Mouse (Mus musculus): Measurements from ENCODE around the gene Krtap16-1. TPM values are rescaled to one million over a fixed set of nuclear protein-coding genes. Genes with fewer than 3 reads are reported as not detected.

Krtap16-1 gene
- total RNA-seq (2023), result not detected

GRCm38 (mm10) chr11:99986180-99986647 is at the start of gene Krtap16-1:
TSS of gene Krtap16-1 (minus strand) at chr11:99986597.

DNA sequence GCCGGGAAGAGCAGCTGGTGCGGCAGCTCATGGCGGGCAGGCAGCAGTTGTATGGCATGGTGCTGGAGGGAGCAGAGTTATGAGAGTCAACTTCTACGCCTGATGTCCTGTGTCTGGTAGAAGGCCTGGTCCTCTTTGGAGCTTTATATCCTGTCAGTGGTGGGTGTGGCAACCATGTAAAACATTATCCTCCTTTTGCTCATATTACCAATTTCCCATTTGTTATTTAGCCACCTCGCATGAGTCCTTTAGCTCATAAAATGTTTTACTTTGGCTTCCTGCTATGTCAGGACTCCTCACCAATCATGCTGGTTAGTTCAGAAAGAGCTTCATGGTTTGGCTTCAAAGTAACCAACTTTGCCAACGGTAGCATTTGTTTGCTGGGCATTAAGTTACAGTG is 43.4 kb upstream of the Krtap16-1 start, which contains the start of gene Krt33b:
Gene Krt33b, minus strand, starts transcription at position 101 of the 400 bp plus-strand sequence.

DNA sequence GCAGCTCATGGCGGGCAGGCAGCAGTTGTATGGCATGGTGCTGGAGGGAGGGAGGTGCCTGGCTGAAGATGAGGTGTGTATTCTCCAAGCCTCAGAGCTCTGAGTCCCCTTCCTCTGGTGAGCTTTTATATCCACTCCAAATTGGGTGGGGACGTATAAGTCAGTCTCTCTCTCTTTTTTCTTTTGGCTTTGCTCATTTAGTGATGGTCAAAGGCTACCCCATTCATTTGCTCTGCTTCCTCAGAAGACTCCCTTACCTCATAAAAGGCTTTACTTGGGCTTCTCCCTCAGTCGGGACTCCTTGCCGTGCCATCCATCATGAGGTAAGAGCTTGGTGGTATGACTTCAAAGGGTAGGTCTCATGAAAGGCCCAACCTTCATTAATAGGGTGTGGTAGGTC is 29.7 kb upstream of the Krtap16-1 start, which contains the start of gene Krt33a:
Gene Krt33a, minus strand, starts transcription at position 101 of the 400 bp plus-strand sequence.

GRCm38 (mm10) chr11:99993620-99994383 is 7.4 kb upstream of the Krtap16-1 start, which contains the start of gene Krtap17-1:
TSS of gene Krtap17-1 (minus strand) at chr11:99993994.

DNA sequence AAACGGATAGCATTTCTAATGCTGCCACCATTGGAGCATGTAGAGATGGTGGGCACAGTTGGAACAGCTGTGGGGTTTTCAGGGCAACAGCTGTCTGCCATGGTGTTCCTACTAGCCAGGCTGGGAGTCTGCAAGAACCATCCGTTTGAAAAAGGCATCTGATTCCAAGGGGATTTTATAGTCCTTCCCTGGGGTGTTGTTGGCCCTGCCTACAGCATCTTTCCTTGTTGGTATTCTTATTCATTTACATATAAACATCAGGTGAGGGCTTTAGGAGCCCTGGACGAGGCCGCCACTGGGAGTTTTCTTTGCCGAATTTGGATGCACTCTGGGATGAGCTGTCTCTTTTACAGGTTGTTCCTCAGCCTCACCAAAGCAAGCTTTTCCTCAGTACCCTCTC is 7.4 kb downstream of the Krtap16-1 start, which contains the start of gene Krtap29-1:
Gene Krtap29-1, minus strand, starts transcription at position 101 of the 400 bp plus-strand sequence.

DNA sequence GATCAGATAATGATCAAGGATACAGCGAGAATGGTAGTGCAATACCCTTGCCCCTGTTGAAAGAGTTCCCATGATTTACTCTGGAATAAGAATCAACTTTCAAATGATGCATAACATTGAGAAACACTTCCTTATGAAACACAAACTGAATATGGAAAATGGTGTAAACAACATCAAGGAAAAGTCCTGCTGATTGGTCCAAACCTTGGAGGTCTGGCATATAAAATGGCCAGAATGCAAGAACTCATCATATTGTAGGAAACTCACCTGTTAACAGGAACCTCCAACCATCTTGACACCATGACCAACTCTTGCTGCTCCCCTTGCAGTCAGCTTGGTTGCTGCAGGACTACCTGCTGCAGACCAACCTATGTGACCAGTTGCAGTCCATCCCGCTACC is 38.2 kb downstream of the Krtap16-1 start, which contains the start of gene Krtap9-5:
Gene Krtap9-5, plus strand, starts transcription at position 301 of the 400 bp plus-strand sequence.

GRCm38 (mm10) chr11:99935991-99936390 is 50.4 kb downstream of the Krtap16-1 start, which contains the start of gene Krtap31-2:
TSS of gene Krtap31-2 (plus strand) at chr11:99936291.

Other genes with a start within 250 kb of the Krtap16-1 start
- not detected for gene Gm11595, start 213.7 kb downstream of the Krtap16-1 start, total RNA-seq (2023)
- not detected for gene Krtap4-8, start 205.9 kb downstream of the Krtap16-1 start, total RNA-seq (2023)
- gene Krtap4-9, start 201.4 kb downstream of the Krtap16-1 start, total RNA-seq (2023), result not detected
- not detected for gene Gm11596, start 193.1 kb downstream of the Krtap16-1 start, total RNA-seq (2023)
- not detected for gene Gm11569, start 187.7 kb downstream of the Krtap16-1 start, total RNA-seq (2023)
- gene Gm11554, start 182.2 kb downstream of the Krtap16-1 start, total RNA-seq (2023), result not detected
- not detected for gene Krtap4-13, start 176.7 kb downstream of the Krtap16-1 start, total RNA-seq (2023)
- not detected for gene Gm11564, start 170.9 kb downstream of the Krtap16-1 start, total RNA-seq (2023)
- not detected for gene 2300003K06Rik, start 148.5 kb downstream of the Krtap16-1 start, total RNA-seq (2023)
- gene Krtap4-16, start 135.0 kb downstream of the Krtap16-1 start, total RNA-seq (2023), result not detected
- not detected for gene Gm11568, start 128.7 kb downstream of the Krtap16-1 start, total RNA-seq (2023)
- not detected for gene Gm11559, start 122.1 kb downstream of the Krtap16-1 start, total RNA-seq (2023)
- gene Krtap9-1, start 113.2 kb downstream of the Krtap16-1 start, total RNA-seq (2023), result not detected
- gene Gm11567, start 107.4 kb downstream of the Krtap16-1 start, total RNA-seq (2023), result not detected
- not detected for gene Krtap31-1, start 78.7 kb downstream of the Krtap16-1 start, total RNA-seq (2023)
- gene Gm11565, start 71.8 kb downstream of the Krtap16-1 start, total RNA-seq (2023), result not detected
- not detected for gene Krtap31-2, start 50.3 kb downstream of the Krtap16-1 start, total RNA-seq (2023)
- not detected for gene Krtap9-5, start 38.1 kb downstream of the Krtap16-1 start, total RNA-seq (2023)
- gene Krtap29-1, start 7.5 kb downstream of the Krtap16-1 start, total RNA-seq (2023), result not detected
- not detected for gene Krtap17-1, start 7.4 kb upstream of the Krtap16-1 start, total RNA-seq (2023)
- gene Krt33a, start 29.6 kb upstream of the Krtap16-1 start, total RNA-seq (2023), result not detected
- gene Krt33b, start 43.3 kb upstream of the Krtap16-1 start, total RNA-seq (2023), result not detected
- not detected for gene Krt34, start 55.0 kb upstream of the Krtap16-1 start, total RNA-seq (2023)
- gene Krt31, start 64.0 kb upstream of the Krtap16-1 start, total RNA-seq (2023), result not detected
- not detected for gene Krt32, start 101.6 kb upstream of the Krtap16-1 start, total RNA-seq (2023)
- not detected for gene Krt35, start 109.6 kb upstream of the Krtap16-1 start, total RNA-seq (2023)
- gene Krt36, start 119.0 kb upstream of the Krtap16-1 start, total RNA-seq (2023), result not detected
- not detected for gene Krt13, start 135.0 kb upstream of the Krtap16-1 start, total RNA-seq (2023)
- not detected for gene Krt15, start 149.3 kb upstream of the Krtap16-1 start, total RNA-seq (2023)
- 1 to 10 TPM in 1 of 2 experiments, under 1 TPM in 1; 0.55 to 1.7 TPM for gene Krt19, start 162.1 kb upstream of the Krtap16-1 start, total RNA-seq (2023)
- gene Krt9, start 206.6 kb upstream of the Krtap16-1 start, total RNA-seq (2023), result not detected
- gene Krt14, start 221.0 kb upstream of the Krtap16-1 start, total RNA-seq (2023), result not detected